Mouse (Mus musculus): ENCODE measurements at regions not wholly inside any gene's neighbourhood (a gene's known extent, or its start where the extent isn't known, plus 50 kb on each side); places are given as distances from the start of the nearest gene placed in this dataset.
"Not testable (repeated sequence)": the region's sequence is repeated elsewhere in the genome, so short reads cannot be mapped to it uniquely, and the experiment has no call there.

DNA sequence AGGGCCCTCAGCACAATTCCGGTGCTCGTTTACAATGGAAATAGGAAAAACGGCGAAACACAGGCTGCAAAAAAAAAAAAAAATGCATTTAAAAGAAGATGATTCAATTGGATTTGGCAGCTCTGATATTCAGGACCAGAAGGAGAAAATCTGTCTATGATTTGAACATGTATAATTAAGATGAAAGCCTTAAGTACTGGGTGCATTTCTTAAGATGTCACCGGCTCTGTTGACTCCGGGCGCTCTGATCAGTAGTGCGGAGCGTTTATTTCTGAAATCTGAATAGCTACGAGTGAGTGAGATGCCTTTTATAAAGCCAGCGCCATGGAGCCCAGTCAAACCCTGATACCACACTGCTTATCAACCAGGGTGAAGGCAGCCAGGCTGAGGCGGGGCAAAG lies 168.7 kb upstream of the Rpl38 start:
- TF ChIP-seq CTCF (IDR thresholded peaks at IDR 0.05; ENCODE audit: control insufficient read depth, insufficient read depth, low read length), result no peak
- no peak for TF ChIP-seq POLR2A (IDR thresholded peaks at IDR 0.05; ENCODE audit: borderline replicate concordance, control insufficient read depth, low read depth, low read length)
- WGBS, result 86% methylated on average over 12 of the region's 12 CpGs
- H3K27ac ChIP-seq (ENCODE audit: control insufficient read depth, insufficient read depth, low read depth, low read length, poor library complexity), result no peak overlapping the region
- no peak overlapping the region for H3K4me3 ChIP-seq (replicated peaks; ENCODE audit: control insufficient read depth, low read depth, low read length)
- no peaks in the 10 kb centered on the region for H3K4me1 ChIP-seq (ENCODE audit: control insufficient read depth, insufficient read depth, low read length)

DNA sequence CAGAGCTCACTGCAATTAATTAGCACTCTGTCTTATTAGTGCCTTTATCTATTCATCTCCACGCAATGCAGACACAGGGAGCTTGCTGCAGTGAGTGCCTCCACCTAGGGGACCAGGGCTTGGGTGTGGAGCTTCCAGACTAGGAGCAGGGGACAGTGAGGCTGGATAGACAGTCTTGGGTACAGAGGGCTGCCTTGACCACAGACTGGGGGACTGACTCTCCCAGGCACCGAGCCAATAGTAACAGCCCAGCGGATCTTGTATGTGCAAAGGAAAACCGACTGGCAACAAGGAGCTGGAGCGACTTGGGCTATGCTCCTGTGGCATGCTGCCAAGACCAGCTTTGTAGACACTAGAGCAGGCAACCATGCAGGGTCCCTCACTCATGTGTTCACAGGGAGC lies 172.8 kb upstream of the Rpl38 start:
- no peak overlapping the region for H3K27ac ChIP-seq (ENCODE audit: control insufficient read depth, insufficient read depth, low read depth, low read length, poor library complexity)
- no peaks in the 10 kb centered on the region for H3K4me1 ChIP-seq (ENCODE audit: control insufficient read depth, insufficient read depth, low read length)
- no peak for TF ChIP-seq POLR2A (IDR thresholded peaks at IDR 0.05; ENCODE audit: borderline replicate concordance, control insufficient read depth, low read depth, low read length)
- no peak for TF ChIP-seq CTCF (IDR thresholded peaks at IDR 0.05; ENCODE audit: control insufficient read depth, insufficient read depth, low read length)
- 67% methylated on average over 5 of the region's 5 CpGs for WGBS
- no peak overlapping the region for H3K4me3 ChIP-seq (replicated peaks; ENCODE audit: control insufficient read depth, low read depth, low read length)

DNA sequence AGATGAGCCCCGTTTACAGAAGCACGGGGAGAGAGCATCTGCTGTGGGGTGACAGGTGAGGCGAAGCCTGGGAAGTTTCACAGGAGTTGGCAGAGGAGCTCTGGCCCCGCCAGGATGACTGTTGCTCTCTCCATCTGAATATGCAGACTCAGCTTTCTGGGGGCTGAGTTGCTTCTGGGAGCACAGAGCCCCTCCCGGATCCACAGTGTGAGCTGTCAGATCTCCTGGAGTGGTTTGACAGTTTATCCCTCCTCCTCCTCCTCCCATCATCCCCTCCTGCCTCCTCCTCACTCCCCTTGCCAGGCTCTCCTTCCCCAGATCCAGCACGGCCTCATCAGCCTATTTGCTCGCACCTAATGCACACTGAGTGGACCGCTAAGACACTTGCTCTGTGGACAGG lies 181.9 kb upstream of the Rpl38 start:
- no peak for TF ChIP-seq POLR2A (IDR thresholded peaks at IDR 0.05; ENCODE audit: borderline replicate concordance, control insufficient read depth, low read depth, low read length)
- H3K4me3 ChIP-seq (replicated peaks; ENCODE audit: control insufficient read depth, low read depth, low read length), result no peak overlapping the region
- no peaks in the 10 kb centered on the region for H3K4me1 ChIP-seq (ENCODE audit: control insufficient read depth, insufficient read depth, low read length)
- 37% methylated on average over 8 of the region's 8 CpGs for WGBS
- no peak overlapping the region for H3K27ac ChIP-seq (ENCODE audit: control insufficient read depth, insufficient read depth, low read depth, low read length, poor library complexity)

DNA sequence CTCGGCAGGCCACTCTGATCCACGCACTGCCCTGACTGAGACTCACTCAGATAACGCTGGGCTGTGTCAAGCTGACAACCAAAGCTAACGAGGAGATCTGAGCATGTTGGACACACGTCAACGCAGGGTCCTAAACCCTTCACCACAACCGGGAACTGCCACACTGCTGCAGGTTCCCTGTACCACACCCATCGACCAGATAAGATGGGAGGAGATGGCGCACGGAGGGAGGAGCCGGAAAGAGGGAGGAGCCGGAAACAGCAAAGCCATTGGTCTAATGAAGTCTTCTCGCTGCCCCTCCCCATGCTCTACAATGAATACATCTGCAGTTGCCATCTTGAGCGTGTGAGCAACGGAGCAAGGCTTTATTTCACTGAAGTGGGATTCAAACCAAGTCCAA lies 182.9 kb upstream of the Rpl38 start:
- Histone ChIP-seq H3K27ac (ENCODE audit: control insufficient read depth, insufficient read depth, low read depth, low read length, poor library complexity) (no peak overlapping the region), H3K4me1 (ENCODE audit: control insufficient read depth, insufficient read depth, low read length) (no peaks in the 10 kb centered on the region), H3K4me3 (replicated peaks; ENCODE audit: control insufficient read depth, low read depth, low read length) (no peak overlapping the region)
- WGBS, result 51% methylated on average over 15 of the region's 15 CpGs
- TF ChIP-seq POLR2A (IDR thresholded peaks at IDR 0.05; ENCODE audit: borderline replicate concordance, control insufficient read depth, low read depth, low read length), result no peak
- no peak for TF ChIP-seq CTCF (IDR thresholded peaks at IDR 0.05; ENCODE audit: control insufficient read depth, insufficient read depth, low read length)

DNA sequence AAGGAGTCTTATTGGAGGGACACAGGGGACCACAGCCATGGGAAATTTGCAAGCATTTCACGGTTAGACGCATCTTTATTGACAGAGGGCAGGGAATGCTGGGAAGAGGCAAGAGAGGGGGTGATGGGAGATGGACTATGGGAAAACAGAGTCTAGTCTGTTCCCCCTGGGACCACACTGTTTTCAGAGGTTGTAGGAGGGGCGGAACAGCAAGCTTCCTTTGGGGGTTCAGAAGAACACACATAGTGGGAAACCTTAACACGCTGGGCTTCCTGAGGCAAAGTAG lies 183.7 kb upstream of the Rpl38 start:
- no peaks in the 10 kb centered on the region; the same call in 1 of the 2 replicates for H3K4me1 ChIP-seq (ENCODE audit: control insufficient read depth, insufficient read depth, low read length)
- no peak overlapping the region for H3K4me3 ChIP-seq (replicated peaks; ENCODE audit: control insufficient read depth, low read depth, low read length)
- 77% methylated on average over 4 of the region's 4 CpGs for WGBS
- no peak for TF ChIP-seq POLR2A (IDR thresholded peaks at IDR 0.05; ENCODE audit: borderline replicate concordance, control insufficient read depth, low read depth, low read length)
- no peak for TF ChIP-seq CTCF (IDR thresholded peaks at IDR 0.05; ENCODE audit: control insufficient read depth, insufficient read depth, low read length)
- no peak overlapping the region for H3K27ac ChIP-seq (ENCODE audit: control insufficient read depth, insufficient read depth, low read depth, low read length, poor library complexity)

DNA sequence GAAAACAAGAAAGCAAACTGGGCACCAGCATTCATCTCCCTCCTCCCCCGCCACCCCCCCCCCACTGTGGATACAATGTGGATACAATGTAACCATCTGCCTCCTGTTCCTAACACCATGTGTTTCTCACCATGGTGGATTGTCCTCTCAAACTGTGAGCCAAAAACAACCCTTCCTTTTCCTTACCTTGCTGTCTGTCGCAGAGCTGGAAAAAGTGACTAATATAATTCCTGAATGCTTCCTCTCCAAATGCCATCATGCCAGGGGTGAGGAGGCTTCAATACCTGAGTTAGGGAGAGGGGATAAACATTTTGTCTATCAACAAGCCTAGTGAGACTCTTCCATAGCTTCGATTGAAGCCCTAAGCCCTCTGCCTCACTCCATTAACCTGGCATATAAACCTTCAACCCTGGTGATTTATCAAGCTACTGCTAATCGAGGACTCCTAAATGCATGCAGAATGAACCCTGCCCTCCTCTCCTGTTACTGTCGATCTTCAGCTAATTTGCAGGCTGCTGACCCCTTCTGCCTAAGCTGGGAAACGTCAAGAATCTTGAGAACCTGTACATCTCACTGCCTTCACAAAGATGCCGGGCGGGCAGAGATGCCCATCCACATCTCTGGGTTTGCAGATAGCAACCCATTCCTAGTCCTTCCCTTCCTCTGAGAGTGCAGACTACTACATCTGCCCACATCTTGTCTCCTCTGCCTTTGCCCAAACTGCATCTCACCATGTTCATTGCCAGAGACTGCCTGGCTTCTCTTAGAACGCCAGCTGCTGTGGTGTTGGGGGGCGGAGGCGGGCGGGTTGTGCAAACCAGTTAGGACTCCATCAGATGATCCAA lies 184.3 kb upstream of the Rpl38 start:
- H3K27ac ChIP-seq (ENCODE audit: control insufficient read depth, insufficient read depth, low read depth, low read length, poor library complexity), result no peak overlapping the region
- 61% methylated on average over 12 of the region's 12 CpGs for WGBS
- H3K4me3 ChIP-seq (replicated peaks; ENCODE audit: control insufficient read depth, low read depth, low read length), result no peak overlapping the region
- TF ChIP-seq POLR2A (IDR thresholded peaks at IDR 0.05; ENCODE audit: borderline replicate concordance, control insufficient read depth, low read depth, low read length), result no peak
- no peak for TF ChIP-seq CTCF (IDR thresholded peaks at IDR 0.05; ENCODE audit: control insufficient read depth, insufficient read depth, low read length)
- H3K4me1 ChIP-seq (ENCODE audit: control insufficient read depth, insufficient read depth, low read length), result no peaks in the 10 kb centered on the region; the same call in 1 of the 2 replicates

DNA sequence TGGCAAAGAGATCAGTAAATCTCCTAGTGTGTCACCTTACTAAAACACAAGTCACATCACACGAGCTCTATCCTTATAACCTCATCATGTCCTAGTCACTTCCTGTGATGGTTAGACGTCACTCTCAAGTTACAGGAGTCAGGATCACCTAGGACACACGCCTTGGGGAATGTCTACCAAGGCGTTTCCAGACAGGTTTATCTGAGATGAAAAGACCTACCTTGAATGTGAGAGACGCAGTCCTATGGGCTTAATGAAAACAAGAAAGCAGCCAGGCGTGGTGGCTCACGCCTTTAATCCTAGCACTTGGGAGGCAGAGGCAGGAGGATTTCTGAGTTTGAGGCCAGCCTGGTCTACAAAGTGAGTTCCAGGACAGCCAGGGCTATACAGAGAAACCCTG lies 185.0 kb upstream of the Rpl38 start:
- not testable (repeated sequence) for H3K4me3 ChIP-seq (replicated peaks; ENCODE audit: control insufficient read depth, low read depth, low read length)
- WGBS, result 71% methylated on average over 7 of the region's 7 CpGs

DNA sequence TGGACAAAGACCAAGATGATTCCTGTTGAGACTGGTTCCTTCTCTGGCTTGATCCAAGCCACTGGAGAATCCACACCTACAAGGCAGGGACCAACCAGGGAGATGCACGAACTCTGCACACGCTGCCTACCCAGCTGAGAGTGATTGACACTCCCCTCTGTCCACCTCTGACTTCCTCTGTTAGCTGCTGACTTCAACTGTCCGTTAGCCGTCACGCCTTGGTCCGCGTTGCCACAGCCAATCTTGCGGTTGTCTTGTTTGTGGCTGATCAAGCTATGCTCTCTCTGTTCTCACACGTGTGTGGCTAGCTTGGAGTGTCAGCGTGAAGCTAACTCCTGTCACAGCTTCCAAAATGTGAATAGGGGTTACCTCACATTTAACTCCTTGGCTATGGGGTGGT lies 186.3 kb upstream of the Rpl38 start:
- no peak overlapping the region for H3K4me3 ChIP-seq (replicated peaks; ENCODE audit: control insufficient read depth, low read depth, low read length)
- no peaks in the 10 kb centered on the region; the same call in 1 of the 2 replicates for H3K4me1 ChIP-seq (ENCODE audit: control insufficient read depth, insufficient read depth, low read length)
- 38% methylated on average over 10 of the region's 10 CpGs for WGBS
- TF ChIP-seq POLR2A (IDR thresholded peaks at IDR 0.05; ENCODE audit: borderline replicate concordance, control insufficient read depth, low read depth, low read length) (no peak), CTCF (IDR thresholded peaks at IDR 0.05; ENCODE audit: control insufficient read depth, insufficient read depth, low read length) (no peak)
- no peak overlapping the region for H3K27ac ChIP-seq (ENCODE audit: control insufficient read depth, insufficient read depth, low read depth, low read length, poor library complexity)

More for the DNA sequence above, 185.0 kb upstream of the Rpl38 start:
- not testable (repeated sequence) for H3K27ac ChIP-seq (ENCODE audit: control insufficient read depth, insufficient read depth, low read depth, low read length, poor library complexity); H3K4me1 ChIP-seq (ENCODE audit: control insufficient read depth, insufficient read depth, low read length)

DNA sequence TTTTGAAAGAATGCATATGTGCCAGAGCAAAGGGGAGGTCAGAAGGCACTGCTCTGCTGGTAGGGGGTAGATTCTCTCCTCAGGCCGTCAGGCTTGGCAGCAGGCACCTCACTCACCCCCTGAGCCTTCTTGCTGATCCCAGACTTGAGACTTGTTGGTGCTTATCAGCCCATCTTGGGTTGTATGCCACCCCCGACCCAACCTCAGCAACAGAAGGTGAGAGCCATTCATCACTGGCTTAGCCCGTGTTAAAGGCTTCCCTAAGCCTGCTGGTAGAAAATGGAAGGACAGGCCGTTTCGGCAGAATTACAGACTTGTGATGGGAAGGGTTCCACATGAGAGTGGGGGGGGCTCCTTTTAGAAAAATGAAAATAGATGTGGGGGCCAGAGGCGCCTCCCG lies 187.3 kb upstream of the Rpl38 start:
- Histone ChIP-seq H3K4me1 (ENCODE audit: control insufficient read depth, insufficient read depth, low read length) (no peaks in the 10 kb centered on the region; the same call in 1 of the 2 replicates), H3K27ac (ENCODE audit: control insufficient read depth, insufficient read depth, low read depth, low read length, poor library complexity) (no peak overlapping the region), H3K4me3 (replicated peaks; ENCODE audit: control insufficient read depth, low read depth, low read length) (no peak overlapping the region)
- WGBS, result 61% methylated on average over 7 of the region's 7 CpGs
- no peak for TF ChIP-seq CTCF (IDR thresholded peaks at IDR 0.05; ENCODE audit: control insufficient read depth, insufficient read depth, low read length)
- no peak for TF ChIP-seq POLR2A (IDR thresholded peaks at IDR 0.05; ENCODE audit: borderline replicate concordance, control insufficient read depth, low read depth, low read length)
